9 mouse cellular contexts compared by ENCODE assay signal in the genomic region with DNA sequence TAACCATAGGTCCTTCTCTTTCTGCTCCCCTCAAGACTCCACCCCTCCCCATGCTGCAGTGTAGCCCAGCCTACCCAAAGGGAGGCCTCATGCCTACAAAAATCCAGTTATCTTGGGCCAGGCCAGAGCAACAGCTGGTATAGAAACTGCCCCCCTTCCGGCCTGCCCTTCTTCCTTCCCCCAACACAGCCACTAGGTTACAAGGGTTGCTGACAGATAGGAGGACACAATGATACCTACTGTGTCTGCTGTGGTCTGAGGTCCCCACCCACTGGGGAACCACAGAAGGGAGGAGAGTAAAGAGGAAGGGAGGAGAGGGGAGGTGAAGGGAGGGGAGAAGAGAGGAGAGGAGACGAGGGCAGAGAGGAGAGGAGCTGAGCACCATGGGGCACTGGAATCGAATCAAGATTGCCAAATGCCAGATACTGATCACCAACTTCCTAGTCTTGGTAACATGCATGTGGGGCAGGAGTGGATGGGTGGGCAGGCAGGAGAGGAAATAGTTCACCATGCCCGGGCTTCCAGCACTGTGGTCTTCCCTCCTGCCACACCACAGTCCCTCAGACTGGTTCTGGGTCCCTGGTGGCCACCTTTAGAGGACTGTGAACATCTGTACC. TPM values are rescaled to one million over a fixed set of nuclear protein-coding genes. Genes with fewer than 3 reads are reported as not detected.
DNase-seq lines count a peak whose midpoint lies in the region; ATAC-seq and TF ChIP-seq lines count a peak whose summit lies in the region.
"Had no signal": no experiment of that assay in that cellular context is flagged by ENCODE, and none has a peak within 500 bp of the region (broad histone marks: within the 10 kb centered on the region; RNA-seq: fewer than 3 reads in every experiment).

A gene (plus strand): TSS at position 320 of the 617 bp plus-strand sequence.

- intact Hi-C loops in gastrocnemius, postnatal 14 days (cut with DNase I; ENCODE audit: low total_unique reads), result loop anchor here (5.0 to 10.0 kb wide), 2 partner anchors 132 to 470 kb away; a partner anchor contains a TSS

- peaks cover 26% of the 10 kb centered on the region; the same call in 1 of the 2 replicates for H3K36me3 ChIP-seq in E14TG2a.4 (ENCODE audit: insufficient read depth, low read length)
- H3K36me3 ChIP-seq in limb, embryonic 10.5 days, result no peaks in the 10 kb centered on the region
- no peaks in the 10 kb centered on the region for H3K36me3 ChIP-seq in hindbrain, postnatal 0 days (ENCODE audit: insufficient read depth, low read length)
- H3K36me3 ChIP-seq: hindbrain, embryonic 15.5 days had no signal

- ATAC-seq in monocyte, adult 5-6 weeks (replicated peaks; ENCODE audit: insufficient number of reproducible peaks, low FRiP score, low TSS enrichment, poor library complexity, severe bottlenecking), result peak; percentile 11; the same call in 1 of the 2 replicates
- no peak for ATAC-seq in hindbrain, postnatal 0 days

- H3K4me2 ChIP-seq in hindbrain, postnatal 0 days (ENCODE audit: low read depth, low read length), result no peak within 1 kb of the TSS
- H3K4me2 ChIP-seq: hindbrain, embryonic 15.5 days had no signal

- no peak for TF ChIP-seq CTCF in E14TG2a.4 (conservative IDR thresholded peaks at IDR 0.05; ENCODE audit: low read length)
- no peak for TF ChIP-seq CTCF in hindbrain, postnatal 0 days (IDR thresholded peaks at IDR 0.05; ENCODE audit: low read depth)

- WGBS in limb, embryonic 10.5 days, result 78% methylated on average over 4 of the region's 4 CpGs
- WGBS in hindbrain, postnatal 0 days, result 73% methylated on average over 4 of the region's 4 CpGs

- H3K9ac ChIP-seq in hindbrain, postnatal 0 days (replicated peaks; ENCODE audit: low read length), result no peak within 1 kb of the TSS
- H3K9ac ChIP-seq: hindbrain, embryonic 15.5 days had no signal

- peak within 1 kb of the TSS; percentile 75; the same call in 1 of the 2 replicates for H3K4me3 ChIP-seq in E14TG2a.4 (replicated peaks; ENCODE audit: low read length)
- peak within 1 kb of the TSS; percentile 5; the same call in 1 of the 2 replicates for H3K4me3 ChIP-seq in limb, embryonic 10.5 days
- no peak within 1 kb of the TSS for H3K4me3 ChIP-seq in hindbrain, postnatal 0 days (ENCODE audit: low read length)
- H3K4me3 ChIP-seq: hindbrain, embryonic 15.5 days had no signal

- H3K27ac ChIP-seq in limb, embryonic 10.5 days, result peak within 1 kb of the TSS; percentile 96
- no peak within 1 kb of the TSS for H3K27ac ChIP-seq in hindbrain, postnatal 0 days
- H3K27ac ChIP-seq: hindbrain, embryonic 15.5 days had no signal

- peaks cover 67% of the 10 kb centered on the region for H3K4me1 ChIP-seq in E14TG2a.4 (replicated peaks; ENCODE audit: low read depth, low read length)
- peaks cover 57% of the 10 kb centered on the region for H3K4me1 ChIP-seq in limb, embryonic 10.5 days
- H3K4me1 ChIP-seq in hindbrain, postnatal 0 days (ENCODE audit: insufficient read depth, low read length), result peaks cover 10% of the 10 kb centered on the region; the same call in 1 of the 2 replicates

- H3K9me3 ChIP-seq in E14TG2a.4 (ENCODE audit: low read length), result no peaks in the 10 kb centered on the region
- no peaks in the 10 kb centered on the region for H3K9me3 ChIP-seq in limb, embryonic 10.5 days (replicated peaks)
- no peaks in the 10 kb centered on the region for H3K9me3 ChIP-seq in hindbrain, postnatal 0 days (ENCODE audit: low read length)
- H3K9me3 ChIP-seq: hindbrain, embryonic 15.5 days had no signal

- peak; percentile 99 for DNase-seq in 416B (ENCODE audit: low read depth)
- DNase-seq in limb, embryonic 10.5 days (ENCODE audit: low spot score), result no peak
- DNase-seq in right cerebral cortex, postnatal 4 days, result no peak
- no peak for DNase-seq in gastrocnemius, postnatal 14 days
- no peak for DNase-seq in left cerebral cortex, adult 11 months (ENCODE audit: low spot score)
- DNase-seq in hindbrain, postnatal 0 days (ENCODE audit: low spot score), result no peak

- no peaks in the 10 kb centered on the region for H3K27me3 ChIP-seq in E14TG2a.4 (ENCODE audit: insufficient read depth, low read length)
- H3K27me3 ChIP-seq in limb, embryonic 10.5 days (ENCODE audit: low read depth, poor library complexity, severe bottlenecking), result no peaks in the 10 kb centered on the region
- no peaks in the 10 kb centered on the region for H3K27me3 ChIP-seq in hindbrain, postnatal 0 days (ENCODE audit: insufficient read depth, low read length)
- H3K27me3 ChIP-seq: hindbrain, embryonic 15.5 days had no signal

RNA-seq across cellular contexts. Expression of the gene that starts here (rescaled TPM):
- 5.5 TPM in 2 replicates for polyA plus RNA-seq in limb, embryonic 10.5 days (2016; fragmentation: Nextera tagmentation; extraction: Ambion mirVana)
- total RNA-seq in monocyte, adult 5-6 weeks (2017), result 47.6 to 98.9 TPM (median 75.2 TPM) in 3 replicates
- total RNA-seq in gastrocnemius, postnatal 14 days (2021), result under 1 TPM; 0.22 to 0.47 TPM
- 0.16 and 0.29 TPM in 2 replicates for total RNA-seq in hindbrain, postnatal 0 days (2014; rRNA removed)
- polyA plus RNA-seq in hindbrain, postnatal 0 days (2015; fragmentation: Nextera tagmentation; extraction: Ambion mirVana), result 0.40 and 0.71 TPM in 2 replicates

Comparison
In these comparisons a context has a peak if more than half of its experiments do, and no peak if none do; other contexts are left out.
1. RNA of the gene that starts here (total RNA-seq): 47.6 to 98.9 TPM in monocyte, adult 5-6 weeks; 0.22 to 0.47 TPM in gastrocnemius, postnatal 14 days and 0.16 to 0.29 TPM in hindbrain, postnatal 0 days; every median in the first group is over 10 times any median in the second.